Mouse (Mus musculus) liver (tissue): Measurements from ENCODE around the gene Chaf1a.

Source experiments
- DNase-seq: peaks from one replicate; pipeline ENCODE4 v3.0.0-alpha.2; 2020; ENCODE audit warnings: mixed read lengths

Gene Chaf1a

GRCm38 (mm10) chr17:56040030-56040856 lies at the start of gene Chaf1a:
TSS of gene Chaf1a (plus strand) at chr17:56040439.
- DNase-seq: peak; percentile 96

GRCm38 (mm10) chr17:55996007-55996406 lies 44.2 kb upstream of the Chaf1a start:
- no peak for DNase-seq

DNA sequence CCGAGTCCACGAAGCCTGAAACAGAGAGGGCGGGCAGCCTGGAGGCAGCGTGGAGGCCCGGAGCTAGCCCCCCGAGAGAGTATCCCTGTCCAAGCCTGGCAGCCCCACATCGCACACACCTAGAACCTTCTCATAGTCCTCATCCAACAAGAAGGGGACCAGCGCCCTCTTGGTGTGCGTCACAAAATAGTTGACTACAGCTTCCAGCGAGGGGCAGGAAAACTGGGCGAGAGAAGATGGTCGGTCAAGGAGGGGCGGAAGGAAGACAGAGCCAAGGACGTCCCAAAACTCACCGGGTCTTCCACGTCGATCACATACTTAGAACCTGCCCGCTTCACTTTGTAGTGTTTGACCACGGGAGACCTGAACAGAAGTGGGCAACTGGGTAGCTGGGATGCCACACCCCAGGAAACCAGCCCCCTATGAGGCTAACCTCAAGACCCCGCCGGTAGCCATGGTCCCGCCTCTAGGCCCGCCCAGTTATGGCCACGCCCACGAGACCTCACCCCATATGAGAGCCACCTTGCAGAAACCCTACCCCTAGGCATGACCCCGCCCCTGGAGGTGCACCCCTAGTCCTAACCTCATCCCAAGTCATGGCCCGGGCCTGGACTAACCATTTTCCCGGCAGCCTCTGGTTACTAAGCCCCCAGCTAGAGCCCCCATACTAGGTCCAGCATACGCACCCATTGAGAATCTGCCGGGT lies 40.3 kb upstream of the Chaf1a start:
- DNase-seq: no peak

- DNase-seq: no peak
These were observed 37.2 kb upstream of the Chaf1a start for GRCm38 (mm10) chr17:56003000-56003399.

DNA sequence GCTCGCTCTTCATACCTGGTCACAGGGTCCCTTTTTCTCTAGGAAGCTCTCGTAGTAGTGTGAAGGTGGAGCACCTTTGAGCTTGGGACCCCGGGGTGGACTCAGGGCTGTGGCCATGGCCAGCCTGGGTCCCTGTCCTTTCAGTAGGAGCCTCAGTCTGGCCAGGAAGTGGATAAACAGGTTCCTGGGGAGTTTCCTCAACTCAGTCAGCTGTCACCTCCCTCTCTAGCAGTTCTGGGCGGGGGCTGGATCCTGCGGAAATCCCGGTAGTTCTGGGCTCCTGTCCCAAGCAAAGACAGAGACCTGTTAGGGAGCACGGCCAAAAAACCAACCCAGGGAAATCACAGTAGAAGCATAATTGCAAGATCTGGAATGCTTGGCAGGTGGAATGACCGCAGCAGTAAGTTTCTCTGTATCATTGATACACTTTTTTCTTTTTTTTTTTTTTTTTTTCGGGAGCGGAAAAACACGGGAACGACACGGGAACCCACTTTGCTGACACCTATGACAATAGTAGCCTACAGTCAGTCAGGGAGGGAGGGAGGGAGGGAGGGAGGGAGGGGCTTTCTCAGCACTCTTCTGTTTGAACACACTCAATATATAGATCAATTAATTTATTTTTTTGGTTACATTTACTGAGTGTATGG lies 34.7 kb upstream of the Chaf1a start, which contains the start of the genes Stap2 and Mpnd:
Gene Stap2, minus strand, starts transcription at position 170 of the 647 bp plus-strand sequence.
Gene Mpnd, plus strand, starts transcription at position 297 of the 647 bp plus-strand sequence.
- DNase-seq: peak; percentile 36

DNA sequence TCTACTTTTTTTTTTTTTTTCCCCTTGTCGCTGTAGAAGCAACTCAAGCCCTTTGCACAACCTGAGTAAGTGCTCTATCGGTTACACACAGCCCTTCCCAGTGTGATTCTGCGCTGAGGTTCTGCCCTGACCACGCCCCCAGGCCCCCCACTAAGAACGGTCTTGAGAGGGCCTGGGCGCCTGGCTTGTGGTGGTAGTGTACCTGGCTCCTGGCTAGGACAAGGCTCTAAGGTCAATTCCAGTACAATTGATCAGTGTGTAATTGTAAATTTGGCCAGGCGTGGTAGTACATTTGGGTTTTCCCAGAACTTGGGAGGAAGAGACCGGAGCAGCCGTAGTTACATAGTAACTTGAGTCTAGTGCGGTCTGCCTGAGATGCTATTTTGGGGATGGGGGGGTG lies 33.3 kb upstream of the Chaf1a start:
- DNase-seq: no peak

DNA sequence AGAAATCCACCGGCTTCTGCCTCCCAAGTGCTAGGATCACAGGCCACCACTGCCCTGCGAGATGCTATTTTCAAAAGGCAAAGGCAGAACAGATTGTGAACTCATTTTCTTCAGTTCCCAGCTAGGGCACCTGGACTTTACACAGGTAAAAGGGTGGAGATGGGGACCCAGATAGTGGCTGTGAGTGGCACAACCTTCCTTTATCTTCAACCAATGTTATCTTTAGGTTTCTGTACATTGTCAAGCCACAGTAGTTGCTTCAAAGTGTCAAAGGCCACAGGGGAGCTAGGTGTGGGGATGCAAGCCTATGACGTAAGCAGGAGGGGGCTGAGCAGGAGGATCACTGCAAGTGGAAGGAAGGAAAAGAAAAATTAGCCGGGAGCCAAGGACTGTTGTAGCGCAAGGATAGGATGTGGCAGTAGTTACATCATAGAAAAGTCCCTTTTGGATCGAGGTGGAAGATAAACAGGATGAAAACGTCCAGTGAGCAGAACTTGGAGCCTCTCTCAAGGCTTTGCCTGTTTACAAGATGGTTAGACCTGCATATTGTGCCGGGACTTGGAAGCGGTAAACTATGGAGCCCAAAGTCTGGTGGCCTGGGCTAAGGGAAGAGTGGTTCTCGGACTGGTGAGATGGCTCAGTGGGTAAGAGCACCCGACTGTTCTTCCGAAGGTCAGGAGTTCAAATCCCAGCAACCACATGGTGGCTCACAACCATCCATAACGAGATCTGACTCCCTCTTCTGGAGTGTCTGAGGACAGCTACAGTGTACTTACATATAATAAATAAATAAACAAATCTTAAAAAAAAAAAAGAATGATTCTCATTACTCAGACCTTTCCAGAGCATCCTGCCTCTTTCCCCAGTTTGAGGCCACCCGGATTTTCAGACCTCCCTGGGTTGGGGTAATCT lies 32.5 kb upstream of the Chaf1a start:
- DNase-seq: no peak

GRCm38 (mm10) chr17:56008356-56009087 lies 31.7 kb upstream of the Chaf1a start:
- peak; percentile 92 for DNase-seq

- peak; percentile 93 for DNase-seq
These were observed 30.9 kb upstream of the Chaf1a start for GRCm38 (mm10) chr17:56009088-56009961.

GRCm38 (mm10) chr17:56009962-56010240 lies 30.3 kb upstream of the Chaf1a start:
- DNase-seq: no peak

DNA sequence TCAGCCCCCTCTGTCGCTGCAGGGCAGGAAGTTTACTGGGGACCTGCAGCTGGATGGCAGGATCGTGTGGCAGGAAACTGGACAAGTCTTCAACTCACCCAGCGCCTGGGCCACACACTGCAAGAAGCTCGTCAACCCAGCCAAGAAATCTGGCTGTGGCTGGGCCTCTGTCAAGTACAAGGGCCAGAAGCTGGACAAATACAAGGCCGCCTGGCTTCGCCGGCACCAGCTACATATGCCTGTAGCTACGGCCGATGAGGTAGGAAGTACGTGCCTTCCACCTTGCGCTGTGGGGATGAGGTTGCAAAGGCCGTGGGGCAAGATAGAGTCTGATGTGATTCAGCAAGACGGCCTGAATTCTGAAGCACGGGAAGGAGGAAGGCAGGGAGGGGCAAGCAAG lies 30.0 kb upstream of the Chaf1a start:
- no peak for DNase-seq

DNA sequence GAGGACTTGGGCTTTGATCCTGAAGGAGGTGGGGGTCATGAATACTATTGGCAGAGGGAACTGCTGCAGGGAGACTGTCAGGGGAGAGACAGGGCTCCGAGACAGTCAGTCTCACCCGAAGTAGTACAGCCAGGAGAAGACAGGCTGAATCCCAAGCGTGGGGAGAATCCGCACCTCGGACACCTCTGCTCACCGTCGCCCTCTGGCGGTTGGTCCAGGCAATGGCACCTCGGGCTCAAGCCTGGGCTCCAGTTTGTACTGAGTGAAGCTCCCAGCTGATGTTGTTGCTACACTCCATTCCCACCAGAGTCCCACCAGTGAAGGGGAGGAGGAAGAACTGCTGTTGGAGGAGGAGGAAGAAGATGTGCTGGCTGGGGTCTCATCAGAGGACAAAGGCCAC lies 29.6 kb upstream of the Chaf1a start:
- DNase-seq: peak; percentile 81

- no peak for DNase-seq
These were observed 28.8 kb upstream of the Chaf1a start for GRCm38 (mm10) chr17:56011441-56011840.

DNA sequence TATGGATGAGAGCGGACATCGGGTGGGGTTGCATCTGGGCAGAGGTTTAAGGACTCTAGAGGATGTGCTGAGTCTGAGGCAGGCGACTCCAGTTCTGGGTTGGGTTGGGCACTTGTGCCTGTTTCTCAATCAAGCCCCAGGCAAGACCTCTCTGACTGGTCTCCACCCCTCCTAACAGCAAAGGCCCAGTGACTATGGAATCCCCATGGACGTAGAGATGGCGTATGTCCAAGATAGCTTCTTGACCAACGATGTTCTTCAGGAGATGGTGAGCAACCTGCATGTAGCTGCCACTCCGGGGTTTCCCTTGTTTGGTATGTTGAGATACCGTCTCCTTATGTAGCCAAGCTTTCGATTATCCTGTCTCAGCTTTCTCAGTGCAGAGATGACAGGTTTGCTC lies 24.9 kb upstream of the Chaf1a start:
- no peak for DNase-seq

- no peak for DNase-seq
These were observed 23.9 kb upstream of the Chaf1a start for GRCm38 (mm10) chr17:56016382-56016781.

DNA sequence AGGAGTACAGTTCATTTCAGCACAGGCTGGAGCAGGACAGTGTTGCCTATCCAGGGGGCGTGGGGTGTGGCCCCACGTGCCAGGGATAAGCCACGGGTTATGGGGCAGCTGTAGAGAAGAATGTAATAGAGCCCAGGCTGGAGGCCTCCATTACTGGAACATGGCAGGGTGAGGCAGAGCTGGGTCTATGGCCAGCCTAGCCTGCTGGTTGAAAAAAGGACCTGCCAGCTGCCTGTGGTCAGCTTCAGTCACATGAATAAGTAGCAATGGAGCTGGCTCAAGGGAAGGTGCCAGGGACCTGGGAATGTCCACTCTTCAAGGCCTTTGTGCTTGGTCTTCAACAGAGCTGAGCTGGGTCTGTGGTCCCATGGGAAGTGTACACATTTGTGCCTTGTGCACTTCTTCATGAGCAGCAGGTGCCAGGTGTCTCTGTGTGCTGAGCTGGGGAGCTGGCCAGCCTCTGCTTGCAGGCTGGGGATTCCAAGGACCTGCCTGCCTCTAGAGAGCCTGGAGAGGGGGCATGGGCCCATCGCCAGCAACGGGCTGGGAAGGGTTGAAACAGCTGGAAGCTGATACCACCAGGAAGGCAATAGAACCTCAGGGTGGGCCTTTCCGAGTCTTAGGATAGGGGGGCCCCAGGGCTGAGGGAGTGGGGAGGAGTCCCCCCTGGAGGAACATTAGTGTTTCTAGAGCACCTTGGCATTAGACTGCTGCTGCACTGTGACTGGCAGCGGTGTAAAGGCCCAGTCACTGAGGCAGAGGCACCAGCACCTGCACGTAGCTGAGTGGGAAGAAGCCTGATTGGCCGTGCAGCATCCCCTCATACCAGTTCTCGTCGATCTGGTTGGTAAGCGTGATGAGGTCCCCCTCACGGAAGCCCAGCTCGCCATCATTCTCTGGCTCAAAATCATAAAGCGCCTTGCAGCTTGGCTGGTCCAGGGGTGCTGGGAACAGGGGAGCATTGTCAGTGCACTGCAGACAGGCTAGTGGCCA lies 23.1 kb upstream of the Chaf1a start:
- DNase-seq: no peak

DNA sequence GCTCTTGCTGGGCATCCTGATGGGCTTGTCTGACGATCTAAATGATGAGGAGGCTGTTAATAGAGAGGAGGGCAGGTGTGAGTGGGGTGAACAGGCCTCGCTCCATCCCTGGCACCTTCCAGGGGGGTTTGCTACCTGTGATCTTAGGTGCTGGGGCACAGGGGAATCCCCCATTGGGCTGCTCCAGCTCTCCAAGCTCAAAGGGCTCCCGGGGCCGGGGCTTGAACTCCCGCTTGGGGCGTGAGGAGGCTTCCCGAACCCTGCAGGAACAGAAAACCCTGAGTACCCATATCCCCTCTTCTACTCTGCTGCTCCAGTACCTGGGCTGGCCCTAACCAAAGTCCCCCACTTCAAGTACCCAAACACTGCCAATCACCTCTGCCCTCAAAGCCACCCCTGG lies 22.4 kb upstream of the Chaf1a start:
- no peak for DNase-seq

DNA sequence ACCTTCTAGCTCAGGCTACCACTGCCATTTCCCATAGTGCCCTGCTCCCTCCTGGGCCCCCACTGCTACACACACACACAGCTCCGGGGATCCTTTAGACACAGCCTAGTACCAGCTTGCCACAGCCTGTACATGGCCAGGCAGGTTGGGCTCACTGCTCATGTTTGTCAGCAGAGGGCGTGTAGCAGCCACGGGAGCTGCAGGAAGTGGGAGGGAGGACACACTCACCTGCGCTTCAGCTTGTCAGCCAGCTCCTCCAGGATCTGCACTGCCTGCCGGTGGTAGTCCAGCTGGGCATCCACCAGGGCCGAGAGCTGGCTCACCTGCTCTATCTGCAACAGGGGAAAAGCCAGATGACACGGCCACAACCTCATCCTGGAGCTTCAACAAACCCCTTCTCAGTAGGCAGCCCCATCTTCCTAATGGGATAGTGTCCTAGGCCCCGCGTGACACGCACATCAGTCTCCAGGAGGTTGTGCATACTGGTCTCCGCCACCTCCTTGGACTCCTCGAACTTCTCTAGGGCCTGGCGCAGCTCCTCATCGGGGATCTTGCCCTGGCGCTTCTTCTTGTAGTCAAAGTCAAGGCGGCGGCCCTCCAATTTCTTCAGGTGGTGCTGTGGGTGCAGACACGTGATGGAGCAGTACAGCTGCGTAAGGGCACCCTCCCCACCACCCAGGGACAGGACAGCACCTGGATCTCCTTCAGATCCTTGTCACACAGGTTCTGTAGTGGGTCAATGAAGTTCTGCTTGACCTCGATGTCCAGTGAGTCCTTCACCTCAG lies 21.7 kb upstream of the Chaf1a start:
- DNase-seq: peak; percentile 37
